Mouse (Mus musculus): ENCODE data around the gene Smco2.

- TF ChIP-seq CTCF (IDR thresholded peaks at IDR 0.05; ENCODE audit: extremely low read depth, insufficient read depth, insufficient read length, insufficient replicate concordance) (no peak), POLR2A (IDR thresholded peaks at IDR 0.05; ENCODE audit: low read depth, low read length) (no peak)
These were observed 4.6 kb upstream of the Smco2 start for GRCm38 (mm10) chr6:146845347-146845746.

Data from spleen, adult 2 months (tissue).